Mouse (Mus musculus) bone marrow, adult 2 months (tissue): ENCODE results near the gene Slc30a10.

Source experiments
- CTCF ChIP-seq: fragments of 200-500 bp; IDR thresholded peaks from 2 replicates; pipeline ENCODE4 v1.5.1; 2011; ENCODE audit warnings: low read length, control low read depth; ENCODE audit not compliant: control insufficient read depth, insufficient read depth
- POLR2A ChIP-seq: fragments of 200-500 bp; IDR thresholded peaks from 2 replicates; pipeline ENCODE4 v1.6.1; 2011; ENCODE audit warnings: low read depth, mild to moderate bottlenecking, control low read depth, low read length, borderline replicate concordance; ENCODE audit not compliant: control insufficient read depth

- TF ChIP-seq CTCF (no peak), POLR2A (no peak)
Observed at GRCm38 (mm10) chr1:185490603-185491002, 36.0 kb downstream of the Slc30a10 start.
